Mouse (Mus musculus) gastrocnemius, adult 18-20 months (tissue): ENCODE measurements at regions not wholly inside any gene's neighbourhood (a gene's known extent, or its start where the extent isn't known, plus 50 kb on each side); places are given as distances from the start of the nearest gene placed in this dataset.

ENCODE experiments used
- DNase-seq: peaks from one replicate; pipeline ENCODE4 v3.0.0; 2021; ENCODE audit warnings: low spot score

DNA sequence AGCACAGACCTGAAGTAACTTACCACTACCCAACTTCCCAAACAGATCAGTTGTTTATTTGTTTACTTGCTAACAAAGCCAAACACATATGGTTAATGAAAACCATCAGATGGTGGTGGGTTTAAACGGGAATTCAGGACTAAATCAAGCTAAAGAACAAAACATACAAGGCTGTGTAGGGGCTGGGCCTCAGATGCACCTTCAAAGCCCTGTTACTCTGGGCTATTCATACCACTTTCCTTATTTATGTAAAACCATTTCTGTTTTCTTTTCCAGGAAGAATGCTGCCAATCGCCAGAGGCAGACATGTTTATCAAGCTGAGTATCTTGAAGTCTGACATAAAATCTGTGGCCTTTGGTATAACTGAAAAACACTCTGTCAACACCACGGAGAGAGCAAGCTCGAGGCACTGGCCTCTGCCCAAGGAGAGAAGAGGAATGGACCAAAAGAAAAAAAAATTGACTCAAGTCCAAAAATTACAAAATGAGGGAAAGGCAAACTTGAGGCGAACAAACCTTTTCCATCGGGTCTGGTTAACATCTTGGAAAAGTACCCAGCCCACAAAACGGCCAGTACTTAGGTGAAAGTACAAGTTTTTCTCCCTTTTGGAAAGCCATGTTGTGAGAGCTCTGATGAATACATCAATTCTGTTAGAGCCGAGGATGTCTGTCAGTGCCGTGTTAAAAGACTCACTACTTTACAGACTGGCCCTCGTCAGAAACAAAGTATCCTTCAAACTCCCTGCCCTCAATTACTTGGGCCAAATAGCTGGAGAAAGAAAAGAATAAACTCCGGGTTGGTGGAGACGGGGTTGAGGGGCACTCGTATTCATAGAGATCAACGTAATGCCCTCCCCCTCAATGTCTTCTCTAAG, 270.0 kb upstream of the Nfe2l3 start:
- DNase-seq, result peak; percentile 56

GRCm38 (mm10) chr6:51163266-51163665, 269.2 kb upstream of the Nfe2l3 start:
- DNase-seq, result peak; percentile 66

GRCm38 (mm10) chr6:51163882-51164281, 268.6 kb upstream of the Nfe2l3 start:
- no peak for DNase-seq

DNA sequence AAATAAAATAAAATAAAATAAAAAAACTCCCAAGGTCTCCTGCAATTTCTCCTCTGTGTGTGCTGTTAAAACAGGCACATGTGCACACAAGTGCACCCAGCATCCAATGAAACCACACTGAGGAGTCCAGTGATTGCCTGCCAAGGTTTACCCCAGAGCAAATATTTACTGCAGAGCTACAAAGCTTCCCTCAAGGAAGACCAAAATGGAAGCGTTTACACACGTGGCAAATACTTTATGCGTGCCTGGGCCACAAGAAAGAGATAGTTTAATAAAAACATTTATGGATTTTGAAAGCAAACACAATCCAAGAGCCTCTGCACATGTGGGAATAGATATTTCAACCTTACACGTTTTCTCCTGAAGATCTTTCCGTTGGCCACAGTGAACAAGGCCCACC, 265.4 kb upstream of the Nfe2l3 start:
- DNase-seq, result no peak

- DNase-seq, result peak; percentile 85
Observed at GRCm38 (mm10) chr6:51168048-51168447, 264.4 kb upstream of the Nfe2l3 start.

GRCm38 (mm10) chr6:51168775-51169695, 263.4 kb upstream of the Nfe2l3 start:
- no peak for DNase-seq

- no peak for DNase-seq
Observed at GRCm38 (mm10) chr6:51169971-51170411, 262.5 kb upstream of the Nfe2l3 start.

- DNase-seq, result peak; percentile 71
Observed at GRCm38 (mm10) chr6:51170414-51170813, 262.1 kb upstream of the Nfe2l3 start.

GRCm38 (mm10) chr6:51170871-51171270, 261.6 kb upstream of the Nfe2l3 start:
- peak; percentile 77 for DNase-seq

- peak; percentile 52 for DNase-seq
Observed at GRCm38 (mm10) chr6:51171761-51172160, 260.7 kb upstream of the Nfe2l3 start.

DNA sequence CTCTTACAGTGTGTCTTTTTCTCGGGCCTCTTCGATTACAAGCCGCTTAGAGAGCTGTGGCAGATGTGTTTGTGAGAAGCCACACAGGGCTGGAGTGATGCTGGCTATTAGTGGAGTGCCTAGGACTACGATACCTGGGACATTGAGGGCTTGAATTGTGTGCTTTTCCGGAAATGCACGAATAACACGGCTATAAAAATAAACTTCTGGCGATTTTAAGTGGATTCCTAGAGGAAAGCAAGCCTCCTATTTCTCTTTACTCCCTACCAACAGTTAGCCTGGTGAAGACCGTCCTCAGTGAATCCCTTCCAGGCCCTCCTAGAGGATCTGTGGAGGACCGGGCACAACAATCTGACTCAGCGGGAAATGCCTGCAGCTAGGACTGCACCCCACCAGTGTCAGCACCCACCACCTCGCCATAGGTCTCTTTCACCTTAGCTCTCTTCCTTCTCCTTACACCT, 260.1 kb upstream of the Nfe2l3 start:
- no peak for DNase-seq

- peak; percentile 93 for DNase-seq
Observed at GRCm38 (mm10) chr6:51172856-51173619, 259.4 kb upstream of the Nfe2l3 start.

DNA sequence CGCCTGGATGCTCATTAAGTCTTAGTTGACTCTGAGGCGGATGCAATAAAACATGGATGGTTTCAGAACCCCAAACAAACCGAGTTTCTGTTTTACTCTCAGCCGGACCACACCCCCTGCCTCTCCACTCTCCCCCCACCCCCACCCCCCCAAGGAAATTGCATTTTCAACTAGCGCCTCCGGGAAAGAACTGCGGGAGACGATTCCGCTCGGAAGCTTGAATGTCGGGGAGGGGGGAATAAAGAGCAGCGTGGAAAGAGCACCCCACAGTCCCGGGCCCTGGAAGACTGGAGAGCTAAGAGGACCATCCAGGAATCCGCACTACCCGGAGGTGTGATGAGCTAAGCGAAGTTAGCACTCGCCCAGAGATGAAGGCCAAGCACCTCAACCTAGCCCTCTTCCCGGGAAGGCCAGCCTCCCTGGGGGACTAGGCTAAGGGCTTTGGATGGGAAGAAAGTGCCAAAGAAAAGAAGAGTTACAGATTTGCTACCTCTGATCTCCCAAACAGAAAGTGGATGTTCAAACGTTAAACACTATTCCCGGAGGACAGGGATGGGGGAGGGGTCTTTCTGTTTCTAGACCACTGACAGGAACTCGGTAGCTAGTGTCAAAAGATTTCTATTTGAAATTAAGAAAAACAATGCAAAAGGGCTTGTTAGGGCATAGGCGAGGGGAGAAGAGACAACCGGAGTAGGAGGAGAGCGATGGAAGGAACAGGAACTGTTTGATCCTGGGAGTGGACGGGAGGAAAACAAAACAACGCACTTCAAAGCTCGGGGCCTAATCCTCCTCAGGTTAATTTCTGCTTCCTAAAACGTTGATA, 258.6 kb upstream of the Nfe2l3 start:
- no peak for DNase-seq

- DNase-seq, result no peak
Observed at GRCm38 (mm10) chr6:51174443-51175021, 257.9 kb upstream of the Nfe2l3 start.

DNA sequence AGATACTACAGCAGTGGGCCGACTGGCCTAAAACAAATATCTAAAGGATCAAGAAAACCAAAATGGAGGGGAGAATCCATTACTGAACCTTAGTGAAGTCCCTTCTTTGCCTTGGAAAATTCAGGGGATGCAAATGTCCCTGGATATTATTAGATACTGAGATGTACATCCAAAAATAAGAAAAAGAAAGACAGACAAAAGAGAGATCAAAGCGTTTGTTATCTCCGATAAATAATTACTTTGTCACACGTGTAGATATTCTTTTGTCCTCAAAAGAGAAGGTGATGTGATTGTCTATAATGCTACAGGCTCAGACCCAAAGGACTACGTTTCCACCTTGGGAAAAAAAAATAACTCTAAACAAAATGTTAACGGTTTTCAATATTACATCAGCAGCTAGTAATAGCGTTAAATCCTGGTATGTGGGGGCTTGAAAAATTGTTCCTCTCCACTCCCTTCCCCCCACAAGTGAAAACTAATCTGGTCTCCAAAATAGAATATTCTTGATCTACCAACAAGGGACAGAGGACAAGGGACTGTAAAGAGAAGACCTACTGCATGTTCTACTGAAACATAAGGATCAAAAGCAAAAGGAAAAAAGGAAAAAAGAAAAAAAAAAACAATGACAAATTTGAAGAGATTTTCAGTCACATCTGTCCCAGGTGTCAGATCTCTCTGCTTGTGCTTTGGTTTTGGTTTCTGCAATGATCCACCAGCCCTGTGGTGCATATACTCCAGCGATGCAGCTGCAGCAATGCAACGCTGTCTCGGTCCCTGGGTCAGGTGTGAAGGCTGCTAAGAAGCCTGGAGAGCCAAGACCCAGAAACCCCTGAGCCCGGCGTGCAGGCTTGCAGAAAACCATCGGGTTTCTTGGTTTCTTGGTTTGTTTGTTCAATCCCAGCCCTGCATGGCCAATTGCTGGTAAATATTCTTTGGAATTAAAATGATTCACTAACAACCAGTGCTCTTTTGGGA, 256.6 kb upstream of the Nfe2l3 start:
- no peak for DNase-seq

DNA sequence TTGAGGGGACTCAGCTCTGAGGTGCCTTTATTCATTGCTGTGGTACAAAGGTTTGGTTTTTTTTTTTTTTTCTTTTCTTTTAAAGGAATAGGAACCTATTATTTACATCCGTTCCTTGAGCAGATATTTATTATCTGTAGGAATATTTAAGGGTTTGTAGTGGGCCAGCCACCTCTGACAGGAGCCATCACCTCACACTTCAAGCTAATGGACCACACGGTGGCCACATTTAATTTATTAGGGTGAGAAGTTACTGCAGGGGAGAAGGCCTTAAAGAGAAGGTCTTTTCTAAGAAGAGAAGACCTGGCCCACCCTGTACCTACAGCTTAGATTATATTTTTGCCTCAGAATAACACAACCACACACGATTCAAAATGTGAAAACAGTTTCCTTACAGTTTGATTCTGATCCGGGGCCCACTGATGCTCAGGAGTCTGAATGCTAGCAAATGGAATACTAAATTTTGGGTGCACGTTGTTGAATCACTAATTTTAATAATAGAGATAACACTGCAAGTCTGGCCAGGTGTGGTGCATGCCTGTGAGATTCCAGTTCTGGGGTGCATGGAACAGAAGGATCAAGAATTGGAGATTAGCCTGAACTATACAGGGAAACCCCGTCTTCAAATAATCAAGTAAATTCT, 255.6 kb upstream of the Nfe2l3 start:
- no peak for DNase-seq

- no peak for DNase-seq
Observed at GRCm38 (mm10) chr6:51177701-51178060, 254.8 kb upstream of the Nfe2l3 start.

DNA sequence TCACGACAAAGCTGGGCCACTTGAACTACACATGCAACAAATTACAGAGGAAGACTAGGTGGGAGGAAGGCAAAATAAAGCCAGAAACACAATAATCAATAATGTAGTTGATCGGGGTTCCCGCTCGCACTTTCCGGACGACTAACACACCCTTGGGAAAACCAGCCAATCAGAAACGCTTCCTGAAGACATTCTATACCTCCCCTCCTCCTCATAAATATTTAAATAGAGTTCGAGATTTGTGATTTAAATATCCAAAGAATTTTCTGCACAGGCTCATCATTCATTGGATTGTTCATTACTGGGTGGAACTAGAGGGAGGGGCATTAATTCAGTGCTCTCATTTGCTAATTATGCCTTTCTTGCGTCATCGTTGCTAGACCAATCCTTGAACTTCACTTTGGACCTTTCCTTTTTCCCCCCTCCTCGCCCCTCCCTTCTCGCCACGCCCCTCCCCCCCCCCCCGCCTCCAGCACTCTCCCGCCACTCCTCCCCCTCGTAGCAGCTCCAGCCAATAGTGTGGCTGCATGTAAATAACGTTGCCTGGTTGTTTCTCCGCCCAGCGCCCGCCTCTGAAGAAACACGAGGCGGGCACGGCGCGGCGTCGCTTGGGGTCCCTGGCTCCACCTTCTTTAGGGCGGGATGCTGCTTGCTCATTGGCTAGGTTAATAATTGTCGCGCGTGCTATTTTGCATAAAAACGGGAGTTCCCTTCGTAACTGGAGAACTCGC, 254.2 kb upstream of the Nfe2l3 start:
- peak; percentile 53 for DNase-seq
